Mouse (Mus musculus): ENCODE data around the gene Cptp.

DNA sequence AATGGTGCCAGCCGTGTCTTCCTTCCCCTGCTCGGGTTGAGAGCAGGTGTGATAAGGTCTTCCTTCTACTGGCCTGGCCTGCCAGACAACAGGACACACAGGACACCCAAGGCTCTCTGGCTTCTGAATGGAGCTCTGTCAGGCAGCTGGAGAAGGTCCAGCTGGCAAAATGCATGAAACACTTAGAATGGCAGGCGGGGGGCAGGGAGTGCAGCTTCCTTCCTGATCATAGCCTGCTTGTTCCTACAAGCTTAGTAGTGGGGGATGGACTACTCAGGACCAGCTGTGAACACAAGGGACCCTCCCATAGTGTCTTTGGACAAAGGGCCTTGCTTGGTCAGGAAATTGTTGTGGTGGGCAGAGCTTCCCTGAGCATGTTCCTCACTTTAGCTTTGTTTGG lies 32.0 kb upstream of the Cptp start:
- TF ChIP-seq CTCF (IDR thresholded peaks at IDR 0.05; ENCODE audit: extremely low read depth, insufficient read length, insufficient replicate concordance, low read depth, low read length) (no peak), POLR2A (IDR thresholded peaks at IDR 0.05; ENCODE audit: low read depth, low read length) (no peak)

Data from small intestine, adult 2 months (tissue).